Mouse (Mus musculus) granulocyte monocyte progenitor cell, adult 5-6 weeks (primary cell): Measurements from ENCODE around the gene Aknad1. TPM values are rescaled to one million over a fixed set of nuclear protein-coding genes. Genes with fewer than 3 reads are reported as not detected.

ENCODE experiments used
- ATAC-seq: replicated peaks from 2 replicates; pipeline ENCODE4 v1.8.0; 2016; ENCODE audit warnings: mild to moderate bottlenecking, moderate TSS enrichment, inconsistent platforms; ENCODE audit not compliant: poor library complexity, severe bottlenecking
- total RNA-seq, 2 experiments: library from RNA; stranded (forward) in 1 of 2; stranded (reverse) in 1 of 2; fragments of 200-712, 200-1000 nt in 1 of 2; fragments of >200 nt in 1 of 2; fragmentation: Nextera tagmentation in 1 of 2; gene quantifications; 2 replicates each; pipeline ENCODE4 v1.2.3; 2014 to 2017

Aknad1 gene
- not detected in 2 replicates for total RNA-seq (2014; fragmentation: Nextera tagmentation)
- total RNA-seq (2017), result not detected in 2 replicates

- no peak for ATAC-seq
Observed at GRCm38 (mm10) chr3:108739045-108739708, at the start of gene Aknad1. Aknad1 (plus strand) TSS chr3:108739658.

GRCm38 (mm10) chr3:108689979-108690378 is 49.5 kb upstream of the Aknad1 start:
- ATAC-seq, result no peak

- no peak for ATAC-seq
Observed at GRCm38 (mm10) chr3:108694321-108694720, 45.1 kb upstream of the Aknad1 start.

GRCm38 (mm10) chr3:108698662-108699061 is 40.8 kb upstream of the Aknad1 start:
- no peak for ATAC-seq

GRCm38 (mm10) chr3:108699786-108700185 is 39.7 kb upstream of the Aknad1 start:
- ATAC-seq, result no peak

GRCm38 (mm10) chr3:108701256-108701655 is 38.2 kb upstream of the Aknad1 start:
- no peak for ATAC-seq

GRCm38 (mm10) chr3:108702789-108703188 is 36.7 kb upstream of the Aknad1 start:
- no peak for ATAC-seq

GRCm38 (mm10) chr3:108711296-108711695 is 28.2 kb upstream of the Aknad1 start:
- no peak for ATAC-seq

GRCm38 (mm10) chr3:108713065-108713675 is 26.3 kb upstream of the Aknad1 start:
- no peak for ATAC-seq

GRCm38 (mm10) chr3:108714837-108715236 is 24.6 kb upstream of the Aknad1 start:
- no peak for ATAC-seq

- peak; percentile 31; the same call in 1 of the 2 replicates for ATAC-seq
Observed at GRCm38 (mm10) chr3:108717896-108718502, 21.5 kb upstream of the Aknad1 start.

GRCm38 (mm10) chr3:108719357-108719756 is 20.1 kb upstream of the Aknad1 start:
- peak; percentile 60 for ATAC-seq

GRCm38 (mm10) chr3:108719761-108720160 is 19.7 kb upstream of the Aknad1 start:
- no peak for ATAC-seq

- ATAC-seq, result no peak
Observed at GRCm38 (mm10) chr3:108721076-108721991, 18.1 kb upstream of the Aknad1 start.

GRCm38 (mm10) chr3:108722036-108722872 is 17.2 kb upstream of the Aknad1 start, which contains the start of gene Gpsm2:
Gpsm2 (minus strand) TSS chr3:108722309.
- ATAC-seq, result peak; percentile 86

- ATAC-seq, result peak; percentile 43
Observed at GRCm38 (mm10) chr3:108726413-108726812, 13.0 kb upstream of the Aknad1 start.

- peak; percentile 50 for ATAC-seq
Observed at GRCm38 (mm10) chr3:108727344-108727743, 12.1 kb upstream of the Aknad1 start.

GRCm38 (mm10) chr3:108727776-108728175 is 11.7 kb upstream of the Aknad1 start:
- ATAC-seq, result peak; percentile 79

GRCm38 (mm10) chr3:108730316-108730715 is 9.1 kb upstream of the Aknad1 start:
- ATAC-seq, result no peak
